Mouse (Mus musculus): Measurements from ENCODE around the gene Apbb1ip. TPM values are rescaled to one million over a fixed set of nuclear protein-coding genes. Genes with fewer than 3 reads are reported as not detected.
"Not testable (repeated sequence)": the region's sequence is repeated elsewhere in the genome, so short reads cannot be mapped to it uniquely, and the experiment has no call there.

The Apbb1ip gene
- polyA plus RNA-seq, 1 experiment: 0.57 TPM

GRCm38 (mm10) chr2:22874628-22875027, 100.7 kb downstream of the Apbb1ip start:
- TF ChIP-seq POLR2A (IDR thresholded peaks at IDR 0.05; ENCODE audit: insufficient read depth, low read length): no peak
- no peak for TF ChIP-seq EP300 (IDR thresholded peaks at IDR 0.05; ENCODE audit: insufficient read depth, low read depth, low read length)
- no peak for TF ChIP-seq CTCF (IDR thresholded peaks at IDR 0.05; ENCODE audit: low read depth, low read length)
- no peak overlapping the region; the same call in 1 of the 2 replicates for H3K9ac ChIP-seq (ENCODE audit: low read depth, poor library complexity, severe bottlenecking)
- H3K4me3 ChIP-seq (ENCODE audit: low read depth, low read length): no peak overlapping the region
- no peaks in the 10 kb centered on the region for H3K9me3 ChIP-seq (replicated peaks; ENCODE audit: control insufficient read depth, insufficient read depth, low read length, poor library complexity, severe bottlenecking)
- no peaks in the 10 kb centered on the region for H3K36me3 ChIP-seq (ENCODE audit: control insufficient read depth, insufficient read depth, low read length, poor library complexity, severe bottlenecking)
- no peaks in the 10 kb centered on the region for H3K27me3 ChIP-seq (ENCODE audit: control insufficient read depth, insufficient read depth, low read length, poor library complexity, severe bottlenecking)
- H3K27ac ChIP-seq (ENCODE audit: insufficient read depth, low read length): no peak overlapping the region
- no peaks in the 10 kb centered on the region for H3K4me1 ChIP-seq (ENCODE audit: control insufficient read depth, insufficient read depth, low read length)

- Histone ChIP-seq H3K4me3 (ENCODE audit: low read depth, low read length) (no peak overlapping the region), H3K27me3 (ENCODE audit: control insufficient read depth, insufficient read depth, low read length, poor library complexity, severe bottlenecking) (no peaks in the 10 kb centered on the region), H3K27ac (ENCODE audit: insufficient read depth, low read length) (no peak overlapping the region), H3K4me1 (ENCODE audit: control insufficient read depth, insufficient read depth, low read length) (no peaks in the 10 kb centered on the region), H3K36me3 (ENCODE audit: control insufficient read depth, insufficient read depth, low read length, poor library complexity, severe bottlenecking) (no peaks in the 10 kb centered on the region), H3K9ac (ENCODE audit: low read depth, poor library complexity, severe bottlenecking) (no peak overlapping the region), H3K9me3 (replicated peaks; ENCODE audit: control insufficient read depth, insufficient read depth, low read length, poor library complexity, severe bottlenecking) (no peaks in the 10 kb centered on the region)
- TF ChIP-seq CTCF (IDR thresholded peaks at IDR 0.05; ENCODE audit: low read depth, low read length) (no peak), EP300 (IDR thresholded peaks at IDR 0.05; ENCODE audit: insufficient read depth, low read depth, low read length) (no peak), POLR2A (IDR thresholded peaks at IDR 0.05; ENCODE audit: insufficient read depth, low read length) (no peak)
Measured at GRCm38 (mm10) chr2:22876614-22877013, 102.7 kb downstream of the Apbb1ip start.

GRCm38 (mm10) chr2:22878781-22879180, 104.9 kb downstream of the Apbb1ip start:
- no peak for TF ChIP-seq EP300 (IDR thresholded peaks at IDR 0.05; ENCODE audit: insufficient read depth, low read depth, low read length)
- no peak for TF ChIP-seq POLR2A (IDR thresholded peaks at IDR 0.05; ENCODE audit: insufficient read depth, low read length)
- TF ChIP-seq CTCF (IDR thresholded peaks at IDR 0.05; ENCODE audit: low read depth, low read length): no peak
- Histone ChIP-seq H3K27me3 (ENCODE audit: control insufficient read depth, insufficient read depth, low read length, poor library complexity, severe bottlenecking) (no peaks in the 10 kb centered on the region), H3K27ac (ENCODE audit: insufficient read depth, low read length) (no peak overlapping the region), H3K4me1 (ENCODE audit: control insufficient read depth, insufficient read depth, low read length) (no peaks in the 10 kb centered on the region), H3K9ac (ENCODE audit: low read depth, poor library complexity, severe bottlenecking) (no peak overlapping the region), H3K4me3 (ENCODE audit: low read depth, low read length) (no peak overlapping the region), H3K9me3 (replicated peaks; ENCODE audit: control insufficient read depth, insufficient read depth, low read length, poor library complexity, severe bottlenecking) (no peaks in the 10 kb centered on the region), H3K36me3 (ENCODE audit: control insufficient read depth, insufficient read depth, low read length, poor library complexity, severe bottlenecking) (no peaks in the 10 kb centered on the region)

GRCm38 (mm10) chr2:22880726-22881125, 106.8 kb downstream of the Apbb1ip start:
- not testable (repeated sequence) for H3K27ac ChIP-seq (ENCODE audit: insufficient read depth, low read length); H3K36me3 ChIP-seq (ENCODE audit: control insufficient read depth, insufficient read depth, low read length, poor library complexity, severe bottlenecking); H3K4me3 ChIP-seq (ENCODE audit: low read depth, low read length); H3K4me1 ChIP-seq (ENCODE audit: control insufficient read depth, insufficient read depth, low read length); H3K9me3 ChIP-seq (replicated peaks; ENCODE audit: control insufficient read depth, insufficient read depth, low read length, poor library complexity, severe bottlenecking); H3K9ac ChIP-seq (ENCODE audit: low read depth, poor library complexity, severe bottlenecking); H3K27me3 ChIP-seq (ENCODE audit: control insufficient read depth, insufficient read depth, low read length, poor library complexity, severe bottlenecking)

- Histone ChIP-seq H3K36me3 (ENCODE audit: control insufficient read depth, insufficient read depth, low read length, poor library complexity, severe bottlenecking) (no peaks in the 10 kb centered on the region; the same call in 1 of the 2 replicates), H3K4me3 (ENCODE audit: low read depth, low read length) (peak overlapping the region; percentile 99), H3K9ac (ENCODE audit: low read depth, poor library complexity, severe bottlenecking) (peak overlapping the region; percentile 84), H3K9me3 (replicated peaks; ENCODE audit: control insufficient read depth, insufficient read depth, low read length, poor library complexity, severe bottlenecking) (no peaks in the 10 kb centered on the region), H3K4me1 (ENCODE audit: control insufficient read depth, insufficient read depth, low read length) (peaks cover 1% of the 10 kb centered on the region), H3K27ac (ENCODE audit: insufficient read depth, low read length) (peak overlapping the region; percentile 23; the same call in 1 of the 2 replicates), H3K27me3 (ENCODE audit: control insufficient read depth, insufficient read depth, low read length, poor library complexity, severe bottlenecking) (no peaks in the 10 kb centered on the region)
- TF ChIP-seq EP300 (IDR thresholded peaks at IDR 0.05; ENCODE audit: insufficient read depth, low read depth, low read length) (no peak), POLR2A (IDR thresholded peaks at IDR 0.05; ENCODE audit: insufficient read depth, low read length) (no peak), CTCF (IDR thresholded peaks at IDR 0.05; ENCODE audit: low read depth, low read length) (no peak)
Measured at GRCm38 (mm10) chr2:22894932-22895281, 121.0 kb downstream of the Apbb1ip start.

GRCm38 (mm10) chr2:22895282-22896273, 121.7 kb downstream of the Apbb1ip start, which contains the start of gene Pdss1:
Gene Pdss1 (plus strand): TSS chr2:22895522.
- H3K36me3 ChIP-seq (ENCODE audit: control insufficient read depth, insufficient read depth, low read length, poor library complexity, severe bottlenecking): no peaks in the 10 kb centered on the region; the same call in 1 of the 2 replicates
- H3K27ac ChIP-seq (ENCODE audit: insufficient read depth, low read length): peak within 1 kb of the TSS; percentile 38; the same call in 1 of the 2 replicates
- no peaks in the 10 kb centered on the region for H3K27me3 ChIP-seq (ENCODE audit: control insufficient read depth, insufficient read depth, low read length, poor library complexity, severe bottlenecking)
- H3K4me3 ChIP-seq (ENCODE audit: low read depth, low read length): peak within 1 kb of the TSS; percentile 99
- peak within 1 kb of the TSS; percentile 84 for H3K9ac ChIP-seq (ENCODE audit: low read depth, poor library complexity, severe bottlenecking)
- no peak for TF ChIP-seq CTCF (IDR thresholded peaks at IDR 0.05; ENCODE audit: low read depth, low read length)
- TF ChIP-seq EP300 (IDR thresholded peaks at IDR 0.05; ENCODE audit: insufficient read depth, low read depth, low read length): 0 out of 2 replicates have a peak, but pooled peaks have one; percentile 18
- no peaks in the 10 kb centered on the region for H3K9me3 ChIP-seq (replicated peaks; ENCODE audit: control insufficient read depth, insufficient read depth, low read length, poor library complexity, severe bottlenecking)
- peaks cover 1% of the 10 kb centered on the region for H3K4me1 ChIP-seq (ENCODE audit: control insufficient read depth, insufficient read depth, low read length)
